Mouse (Mus musculus) activated CD4-positive, CD25-positive, alpha-beta regulatory T cell, adult 9 weeks (primary cell): ENCODE results near the gene Hnrnpa1. TPM values are rescaled to one million over a fixed set of nuclear protein-coding genes. Genes with fewer than 3 reads are reported as not detected.

ENCODE experiments used
- polyA plus RNA-seq: library from polyadenylated mRNA; unstranded; fragments of 100-300 nt; shearing (Covaris generic); gene quantifications from one replicate; pipeline ENCODE4 v1.2.1, GENCODE M21; 2017

Hnrnpa1 gene
- 147 TPM for polyA plus RNA-seq

DNA sequence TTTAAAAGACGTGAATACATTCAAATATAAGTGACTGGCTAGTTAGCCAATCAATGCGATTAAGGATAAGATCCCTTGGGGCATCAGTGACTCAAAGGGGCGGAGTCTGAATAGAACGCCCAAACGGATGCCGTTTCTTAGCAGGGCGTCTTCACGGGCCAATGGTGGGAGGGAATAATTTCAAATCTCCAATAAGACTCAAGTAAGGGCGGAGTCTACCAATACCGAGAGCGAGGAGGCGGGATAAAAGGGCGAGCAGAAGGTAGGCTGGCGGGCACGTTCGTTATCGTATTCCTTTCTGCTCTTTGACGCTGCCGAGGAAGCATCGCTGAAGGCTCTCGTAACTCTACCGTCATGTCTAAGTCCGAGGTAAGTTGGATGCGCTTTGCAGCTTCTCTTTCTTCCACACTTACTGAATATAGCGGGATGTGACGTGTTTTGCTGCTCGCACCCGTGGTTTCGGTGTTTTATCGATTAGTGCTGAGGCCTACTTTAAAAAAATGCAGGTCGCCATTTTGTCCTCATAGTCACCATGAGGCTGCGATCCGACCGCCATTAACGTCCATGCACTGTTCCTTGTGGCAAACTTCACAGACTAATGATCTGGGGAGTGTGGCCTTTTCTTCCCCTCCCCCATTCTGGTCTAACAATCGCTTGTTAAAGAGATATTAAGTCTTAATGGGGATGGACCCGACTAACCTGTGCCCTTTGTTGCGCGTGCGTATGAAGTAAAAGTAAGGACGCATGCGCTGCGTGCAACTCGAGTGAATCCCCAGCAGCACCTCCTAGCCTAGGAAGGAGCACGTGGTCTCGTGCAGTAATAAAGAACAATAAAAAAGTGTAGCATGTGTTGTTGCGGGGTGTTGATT lies at the start of gene Hnrnpa1:
Gene Hnrnpa1, plus strand, starts transcription at position 273 of the 869 bp plus-strand sequence.

DNA sequence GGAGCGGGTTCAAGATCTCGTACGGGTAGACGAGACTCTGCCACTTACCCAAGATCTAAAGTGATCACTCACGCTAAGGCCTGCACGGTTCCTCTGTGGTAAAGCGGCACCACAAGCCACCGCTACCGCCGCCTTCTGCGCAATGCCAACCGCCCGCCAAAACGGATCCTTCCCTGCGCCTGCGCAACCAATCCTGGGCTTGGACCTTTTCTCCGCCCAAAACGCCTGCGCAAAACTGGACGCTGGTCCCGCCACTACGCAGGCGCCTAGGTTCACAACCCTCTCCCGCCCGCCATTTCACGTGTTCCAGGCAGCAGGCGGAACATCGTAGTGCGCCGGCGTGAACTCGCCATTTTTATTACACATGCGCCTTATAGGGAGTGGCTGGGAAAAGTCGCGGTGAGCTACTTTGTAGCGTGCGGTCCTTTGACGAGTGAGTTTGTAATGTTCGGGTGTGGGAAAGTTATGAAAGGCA lies 510 bp upstream of the Hnrnpa1 start, which contains the start of gene Cbx5:
Gene Cbx5, minus strand, starts transcription at position 132 of the 475 bp plus-strand sequence.

GRCm38 (mm10) chr15:103257790-103258728 lies 17.8 kb downstream of the Hnrnpa1 start, which contains the start of gene Nfe2:
Gene Nfe2 (minus strand): TSS chr15:103258403.

GRCm38 (mm10) chr15:103272419-103273279 lies 32.4 kb downstream of the Hnrnpa1 start, which contains the start of gene Copz1:
Gene Copz1 (plus strand): TSS chr15:103272714.

Other genes with a start within 250 kb of the Hnrnpa1 start
- not detected for gene Hoxc8, start 249.8 kb upstream of the Hnrnpa1 start, polyA plus RNA-seq
- gene Hoxc6, start 242.2 kb upstream of the Hnrnpa1 start, polyA plus RNA-seq, result not detected
- gene Hoxc4, start 221.5 kb upstream of the Hnrnpa1 start, polyA plus RNA-seq, result not detected
- gene Smug1, start 73.3 kb upstream of the Hnrnpa1 start, polyA plus RNA-seq, result 12.6 TPM
- 22.5 TPM for gene Cbx5, start 616 bp upstream of the Hnrnpa1 start, polyA plus RNA-seq
- gene Nfe2, start 18.0 kb downstream of the Hnrnpa1 start, polyA plus RNA-seq, result 1.1 TPM
- 187 TPM for gene Copz1, start 32.3 kb downstream of the Hnrnpa1 start, polyA plus RNA-seq
- gene Gpr84, start 70.2 kb downstream of the Hnrnpa1 start, polyA plus RNA-seq, result not detected
- gene Zfp385a, start 99.7 kb downstream of the Hnrnpa1 start, polyA plus RNA-seq, result 0.20 TPM
- gene Itga5, start 126.3 kb downstream of the Hnrnpa1 start, polyA plus RNA-seq, result 5.9 TPM
- not detected for gene Gtsf1, start 190.0 kb downstream of the Hnrnpa1 start, polyA plus RNA-seq
- not detected for gene Gtsf2, start 208.0 kb downstream of the Hnrnpa1 start, polyA plus RNA-seq
- gene Nckap1l, start 213.4 kb downstream of the Hnrnpa1 start, polyA plus RNA-seq, result 189 TPM